Mouse (Mus musculus): ENCODE data around the gene Dtnbp1. TPM values are rescaled to one million over a fixed set of nuclear protein-coding genes. Genes with fewer than 3 reads are reported as not detected.

Gene Dtnbp1
- polyA plus RNA-seq, 1 experiment from 2014 or later, result 78.2 TPM

DNA sequence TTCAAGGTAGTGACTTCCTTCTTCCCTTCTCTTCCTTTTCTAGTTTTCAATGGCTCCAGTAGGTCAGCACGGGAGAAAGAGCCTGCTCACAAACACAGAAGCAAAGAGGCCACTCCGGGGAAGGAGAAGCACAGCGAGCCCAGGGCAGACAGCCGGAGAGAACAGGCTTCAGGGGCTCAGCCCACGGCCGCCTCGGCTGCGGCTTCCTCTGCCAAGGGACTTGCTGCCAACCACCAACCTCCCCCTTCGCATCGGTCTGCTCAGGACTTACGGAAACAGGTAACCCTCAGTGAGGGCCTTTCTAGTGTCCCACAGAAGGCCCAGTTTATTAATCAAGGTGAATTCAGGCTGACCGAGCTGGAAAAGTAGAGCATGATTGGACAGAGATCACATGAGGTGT, 105.7 kb downstream of the Dtnbp1 start:
- 92% methylated on average over 12 of the region's 12 CpGs for WGBS
- H3K9me3 ChIP-seq, result no peaks in the 10 kb centered on the region
- ATAC-seq (ENCODE audit: extremely low read depth, insufficient number of reproducible peaks, low FRiP score, low TSS enrichment), result no peak

DNA sequence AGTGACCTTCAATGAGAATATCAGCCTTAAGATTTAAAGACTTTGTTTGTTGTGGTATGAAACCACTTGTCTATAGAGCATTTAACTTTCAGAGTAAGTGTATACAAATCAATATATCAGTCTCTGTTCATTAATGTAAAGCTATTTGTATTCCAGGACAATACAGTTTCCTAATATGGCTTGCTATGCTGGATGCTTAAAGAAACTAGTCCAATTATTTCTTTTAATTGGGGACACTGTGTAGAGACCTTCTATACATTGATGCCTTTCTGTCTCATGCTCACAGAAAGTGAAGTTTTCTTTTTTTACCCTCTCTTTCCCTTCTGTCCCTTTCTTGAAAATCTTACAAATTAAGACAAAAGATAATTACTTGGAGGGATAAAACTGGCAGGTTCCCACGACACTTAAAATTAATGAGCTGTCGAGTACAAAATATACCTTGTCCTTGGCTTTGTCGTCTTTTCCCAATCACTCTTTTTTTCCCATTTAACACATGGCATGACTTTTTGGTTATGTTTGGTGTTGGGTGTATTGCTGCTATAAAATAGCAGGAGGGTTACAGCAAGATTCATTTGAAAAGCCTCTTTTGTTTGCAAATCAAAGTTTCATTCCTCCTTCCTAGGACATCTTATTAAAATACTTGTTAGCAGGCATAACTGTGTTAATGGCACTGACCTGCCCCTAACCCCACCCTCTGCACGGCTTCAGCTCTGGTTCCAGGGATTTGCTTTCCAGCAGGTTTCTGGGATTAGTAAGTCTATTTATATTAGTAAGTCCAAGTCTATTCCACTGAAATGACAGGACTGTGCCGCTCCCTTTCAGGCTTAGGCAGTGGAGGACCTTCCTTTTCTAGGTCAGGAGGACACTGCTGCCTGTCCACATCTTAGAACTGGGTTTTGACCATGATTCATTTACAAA, 109.9 kb downstream of the Dtnbp1 start:
- Histone ChIP-seq H3K4me2 (no peak overlapping the region), H3K9me3 (no peaks in the 10 kb centered on the region), H3K27ac (replicated peaks) (peak overlapping the region; percentile 9; the same call in 1 of the 2 replicates), H3K36me3 (peaks cover 40% of the 10 kb centered on the region), H3K9ac (no peak overlapping the region), H3K27me3 (replicated peaks) (no peaks in the 10 kb centered on the region), H3K4me1 (peaks cover 24% of the 10 kb centered on the region), H3K4me3 (no peak overlapping the region)
- 70% methylated on average over 5 of the region's 5 CpGs for WGBS
- no peak for ATAC-seq (ENCODE audit: extremely low read depth, insufficient number of reproducible peaks, low FRiP score, low TSS enrichment)

More for the DNA sequence above, 105.7 kb downstream of the Dtnbp1 start:
- H3K4me3 ChIP-seq, result no peak overlapping the region
- H3K9ac ChIP-seq, result no peak overlapping the region
- H3K4me2 ChIP-seq, result no peak overlapping the region
- no peak overlapping the region for H3K27ac ChIP-seq (replicated peaks)
- H3K27me3 ChIP-seq (replicated peaks), result no peaks in the 10 kb centered on the region
- peaks cover 56% of the 10 kb centered on the region for H3K36me3 ChIP-seq
- H3K4me1 ChIP-seq, result peaks cover 16% of the 10 kb centered on the region

DNA sequence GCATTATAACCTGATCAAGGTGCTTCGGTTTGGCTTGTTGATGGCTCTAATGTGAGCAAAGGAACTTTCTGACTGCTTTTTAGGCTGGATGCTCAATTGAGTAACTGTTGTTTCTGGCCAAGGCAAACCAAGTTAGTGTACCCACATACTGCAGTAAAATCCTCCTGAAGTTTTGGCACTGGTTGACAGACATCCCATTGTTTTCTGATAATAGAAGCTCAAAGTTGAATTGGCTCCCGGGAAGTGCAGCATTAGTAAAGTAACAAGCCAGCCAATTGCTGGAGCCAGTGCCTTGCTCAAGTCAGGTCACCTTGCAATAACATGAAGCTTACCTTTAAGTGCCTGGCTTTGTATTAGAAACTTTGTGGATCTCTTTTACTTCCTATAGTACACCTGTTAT, 111.3 kb downstream of the Dtnbp1 start:
- Histone ChIP-seq H3K4me3 (no peak overlapping the region), H3K36me3 (peaks cover 30% of the 10 kb centered on the region), H3K9ac (no peak overlapping the region), H3K27ac (replicated peaks) (no peak overlapping the region), H3K27me3 (replicated peaks) (no peaks in the 10 kb centered on the region), H3K4me2 (no peak overlapping the region), H3K9me3 (no peaks in the 10 kb centered on the region), H3K4me1 (peaks cover 24% of the 10 kb centered on the region)
- 73% methylated on average over 2 of the region's 2 CpGs for WGBS
- ATAC-seq (ENCODE audit: extremely low read depth, insufficient number of reproducible peaks, low FRiP score, low TSS enrichment), result no peak

DNA sequence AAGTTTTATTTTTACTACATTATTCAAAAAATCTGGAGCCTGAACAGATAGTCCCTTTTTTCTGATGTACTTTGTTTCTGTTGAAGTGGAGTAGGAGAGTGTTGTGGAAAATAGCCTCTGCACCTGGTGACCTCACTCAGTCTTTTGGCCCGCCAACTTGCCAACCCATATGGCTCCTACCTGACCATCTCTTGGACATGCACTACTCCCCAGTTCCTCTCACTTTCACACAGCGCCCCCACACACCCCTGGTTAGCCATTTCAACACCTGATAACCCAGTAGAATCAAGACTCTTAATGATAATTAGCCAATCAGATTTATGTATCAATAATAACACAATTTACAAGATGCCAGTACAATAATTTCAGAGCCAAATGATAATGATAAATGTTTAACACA, 115.7 kb downstream of the Dtnbp1 start:
- H3K9me3 ChIP-seq, result no peaks in the 10 kb centered on the region
- peaks cover 8% of the 10 kb centered on the region for H3K4me1 ChIP-seq
- H3K36me3 ChIP-seq, result peaks cover 22% of the 10 kb centered on the region
- no peak overlapping the region for H3K4me2 ChIP-seq
- no peak overlapping the region for H3K9ac ChIP-seq
- ATAC-seq (ENCODE audit: extremely low read depth, insufficient number of reproducible peaks, low FRiP score, low TSS enrichment), result no peak
- no peak overlapping the region for H3K4me3 ChIP-seq
- WGBS, result 84% methylated on average over 2 of the region's 2 CpGs
- no peaks in the 10 kb centered on the region for H3K27me3 ChIP-seq (replicated peaks)
- no peak overlapping the region for H3K27ac ChIP-seq (replicated peaks)

DNA sequence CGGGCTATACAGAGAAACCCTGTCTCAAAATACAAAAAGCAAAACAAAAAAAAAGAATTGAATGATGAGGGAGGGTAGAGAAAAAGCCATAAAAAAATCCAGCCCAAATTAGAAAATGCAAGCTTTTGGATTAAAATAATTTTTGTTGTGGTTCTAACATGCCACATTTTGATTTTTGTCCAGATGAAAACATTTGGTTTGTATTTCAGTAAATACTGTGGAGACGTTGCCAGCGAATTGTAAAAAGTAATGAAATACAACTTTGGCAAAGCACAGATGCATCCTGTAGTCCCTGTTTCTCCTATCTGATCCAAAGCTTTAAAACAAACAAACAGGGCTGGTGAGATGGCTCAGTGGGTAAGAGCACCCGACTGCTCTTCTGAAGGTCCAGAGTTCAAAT, 120.9 kb downstream of the Dtnbp1 start:
- no peaks in the 10 kb centered on the region for H3K9me3 ChIP-seq
- peaks cover 44% of the 10 kb centered on the region for H3K4me1 ChIP-seq
- no peak for ATAC-seq (ENCODE audit: extremely low read depth, insufficient number of reproducible peaks, low FRiP score, low TSS enrichment)
- H3K4me2 ChIP-seq, result no peak overlapping the region
- 83% methylated on average over 4 of the region's 4 CpGs for WGBS
- no peaks in the 10 kb centered on the region for H3K27me3 ChIP-seq (replicated peaks)
- H3K36me3 ChIP-seq, result peaks cover 9% of the 10 kb centered on the region
- H3K27ac ChIP-seq (replicated peaks), result peak overlapping the region; percentile 51
- H3K4me3 ChIP-seq, result no peak overlapping the region
- H3K9ac ChIP-seq, result no peak overlapping the region

DNA sequence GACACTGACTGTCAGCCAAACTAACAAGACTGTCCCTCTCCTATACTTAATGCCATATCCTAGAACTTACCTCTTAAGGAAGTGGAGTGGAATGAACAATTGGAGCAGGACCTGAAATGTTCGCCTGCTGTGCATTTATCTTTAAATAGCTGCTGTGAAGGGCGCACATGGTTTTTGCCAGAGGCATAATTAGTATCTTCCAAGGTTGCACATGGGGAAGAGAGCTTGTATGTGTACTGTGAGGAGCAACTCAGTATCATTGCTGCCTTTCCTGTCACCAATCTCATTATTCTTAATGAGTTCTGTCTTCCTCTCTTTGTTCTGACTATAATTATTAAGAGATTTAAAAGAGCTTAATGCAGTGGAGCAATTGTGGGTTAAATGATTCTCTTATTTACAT, 125.1 kb downstream of the Dtnbp1 start:
- no peak overlapping the region for H3K4me2 ChIP-seq
- H3K27me3 ChIP-seq (replicated peaks), result no peaks in the 10 kb centered on the region
- peaks cover 58% of the 10 kb centered on the region for H3K4me1 ChIP-seq
- H3K4me3 ChIP-seq, result no peak overlapping the region
- no peak overlapping the region for H3K27ac ChIP-seq (replicated peaks)
- H3K9ac ChIP-seq, result no peak overlapping the region
- WGBS, result 56% methylated on average over 2 of the region's 2 CpGs
- no peak for ATAC-seq (ENCODE audit: extremely low read depth, insufficient number of reproducible peaks, low FRiP score, low TSS enrichment)
- H3K9me3 ChIP-seq, result no peaks in the 10 kb centered on the region
- peaks cover 18% of the 10 kb centered on the region for H3K36me3 ChIP-seq

Other genes starting within 250 kb of the Dtnbp1 start
- 0.12 and 0.15 TPM in 2 replicates for gene Gm9817, start 76.5 kb upstream of the Dtnbp1 start, polyA plus RNA-seq (2015; fragmentation: Nextera tagmentation; extraction: Ambion mirVana)